Mouse (Mus musculus) heart, embryonic 12.5 days (tissue): Measurements from ENCODE around the gene Foxn1. TPM values are rescaled to one million over a fixed set of nuclear protein-coding genes. Genes with fewer than 3 reads are reported as not detected.
A peak's percentile ranks its signal among the peaks of the same experiment; 100 is the strongest.

ENCODE experiments used
- ATAC-seq: fragments of 200-750 bp; cut with Nextera tagmentation; 2 replicates; pipeline ENCODE4 v1.8.0; 2017; ENCODE audit warnings: moderate TSS enrichment, moderate library complexity; ENCODE audit not compliant: insufficient number of reproducible peaks, low FRiP score
- H3K27ac ChIP-seq: fragments of 300-500 bp; sonication (generic); 2 replicates; pipeline ENCODE4 v1.5.1; 2016; ENCODE audit warnings: mild to moderate bottlenecking, moderate library complexity; ENCODE audit not compliant: poor library complexity, severe bottlenecking
- H3K27me3 ChIP-seq: fragments of 300-500 bp; sonication (generic); replicated peaks from 2 replicates; pipeline ENCODE4 v1.6.1; 2016; ENCODE audit warnings: mild to moderate bottlenecking, moderate library complexity
- H3K36me3 ChIP-seq: fragments of 300-500 bp; sonication (generic); 2 replicates; pipeline ENCODE4 v1.6.1; 2016; ENCODE audit warnings: mild to moderate bottlenecking, moderate library complexity
- H3K4me1 ChIP-seq: fragments of 300-500 bp; sonication (generic); replicated peaks from 2 replicates; pipeline ENCODE4 v1.6.1; 2016; ENCODE audit warnings: mild to moderate bottlenecking
- H3K4me2 ChIP-seq: fragments of 300-500 bp; sonication (generic); 2 replicates; pipeline ENCODE4 v1.6.1; 2016; ENCODE audit warnings: mild to moderate bottlenecking, moderate library complexity
- H3K4me3 ChIP-seq: fragments of 300-500 bp; sonication (generic); 2 replicates; pipeline ENCODE4 v1.5.1; 2016; ENCODE audit warnings: mild to moderate bottlenecking
- H3K9ac ChIP-seq: fragments of 300-500 bp; sonication (generic); 2 replicates; pipeline ENCODE4 v1.6.1; 2016; ENCODE audit warnings: mild to moderate bottlenecking, moderate library complexity
- H3K9me3 ChIP-seq: fragments of 300-500 bp; sonication (generic); replicated peaks from 2 replicates; pipeline ENCODE4 v1.6.1; 2016; ENCODE audit warnings: mild to moderate bottlenecking, moderate library complexity
- WGBS: fragments of 180-500 bp; shearing (Covaris S2); methylation state at CpG from one replicate; pipeline ENCODE4 v1.1.7; 2016; 5-methylcytosine and 5-hydroxymethylcytosine counted together
- polyA plus RNA-seq: library from polyadenylated mRNA; unstranded; fragments of >200 nt; fragmentation: Nextera tagmentation; extraction: Ambion mirVana; gene quantifications from 2 replicates; pipeline ENCODE4 v1.2.1, GENCODE M21; 2016

Foxn1 gene
- polyA plus RNA-seq, 1 experiment from 2014 or later, result not detected

GRCm38 (mm10) chr11:78344328-78344889 lies 41.9 kb downstream of the Foxn1 start:
- Histone ChIP-seq H3K9ac (peak overlapping the region; percentile 89), H3K36me3 (peaks cover 24% of the 10 kb centered on the region), H3K4me3 (peak overlapping the region; percentile 82), H3K4me2 (peak overlapping the region; percentile 93), H3K4me1 (peaks cover 46% of the 10 kb centered on the region), H3K9me3 (no peaks in the 10 kb centered on the region), H3K27me3 (no peaks in the 10 kb centered on the region), H3K27ac (peak overlapping the region; percentile 73)
- WGBS, result 31% methylated on average over 6 of the region's 6 CpGs
- no peak for ATAC-seq

- Histone ChIP-seq H3K36me3 (peaks cover 27% of the 10 kb centered on the region), H3K4me2 (peak within 1 kb of the TSS; percentile 93), H3K4me1 (peaks cover 41% of the 10 kb centered on the region), H3K9ac (peak within 1 kb of the TSS; percentile 89), H3K4me3 (peak within 1 kb of the TSS; percentile 82), H3K27me3 (no peaks in the 10 kb centered on the region), H3K27ac (peak within 1 kb of the TSS; percentile 73), H3K9me3 (no peaks in the 10 kb centered on the region)
- WGBS, result under 1% methylated on average over 64 of the region's 66 CpGs
- peak; percentile 88 for ATAC-seq
Measured at GRCm38 (mm10) chr11:78343381-78344327, 42.7 kb downstream of the Foxn1 start, which contains the start of gene Unc119. TSS of gene Unc119 (plus strand) at chr11:78343482.

- Histone ChIP-seq H3K4me3 (no peak overlapping the region), H3K36me3 (peaks cover 30% of the 10 kb centered on the region), H3K9me3 (no peaks in the 10 kb centered on the region), H3K4me2 (no peak overlapping the region), H3K27me3 (no peaks in the 10 kb centered on the region), H3K27ac (no peak overlapping the region), H3K4me1 (peaks cover 39% of the 10 kb centered on the region), H3K9ac (no peak overlapping the region)
- 60% methylated on average over 12 of the region's 12 CpGs for WGBS
- ATAC-seq, result no peak
Measured at GRCm38 (mm10) chr11:78341702-78342101, 44.7 kb downstream of the Foxn1 start.

GRCm38 (mm10) chr11:78337040-78337439 lies 49.3 kb downstream of the Foxn1 start:
- ATAC-seq, result no peak
- no peaks in the 10 kb centered on the region for H3K27me3 ChIP-seq
- 0 out of 2 replicates have a peak, but pooled peaks cover 6% of the 10 kb centered on the region for H3K4me1 ChIP-seq
- H3K9me3 ChIP-seq, result no peaks in the 10 kb centered on the region
- H3K9ac ChIP-seq, result no peak overlapping the region
- H3K4me3 ChIP-seq, result no peak overlapping the region
- WGBS, result 94% methylated on average over 8 of the region's 8 CpGs
- no peak overlapping the region for H3K27ac ChIP-seq
- no peak overlapping the region for H3K4me2 ChIP-seq
- peaks cover 66% of the 10 kb centered on the region for H3K36me3 ChIP-seq

GRCm38 (mm10) chr11:78333992-78334391 lies 52.4 kb downstream of the Foxn1 start:
- H3K27me3 ChIP-seq, result no peaks in the 10 kb centered on the region
- H3K4me2 ChIP-seq, result no peak overlapping the region
- H3K27ac ChIP-seq, result no peak overlapping the region
- peaks cover 4% of the 10 kb centered on the region for H3K4me1 ChIP-seq
- 94% methylated on average over 5 of the region's 5 CpGs for WGBS
- no peak overlapping the region for H3K9ac ChIP-seq
- H3K9me3 ChIP-seq, result no peaks in the 10 kb centered on the region
- peaks cover 57% of the 10 kb centered on the region for H3K36me3 ChIP-seq
- no peak for ATAC-seq
- H3K4me3 ChIP-seq, result no peak overlapping the region

- ATAC-seq, result no peak
- no peak overlapping the region for H3K4me3 ChIP-seq
Measured at GRCm38 (mm10) chr11:78332676-78333075, 53.7 kb downstream of the Foxn1 start.

GRCm38 (mm10) chr11:78328512-78329056 lies 57.8 kb downstream of the Foxn1 start:
- Histone ChIP-seq H3K4me3 (peak overlapping the region; percentile 77), H3K36me3 (peaks cover 19% of the 10 kb centered on the region), H3K27ac (no peak overlapping the region), H3K9ac (peak overlapping the region; percentile 85), H3K27me3 (no peaks in the 10 kb centered on the region), H3K4me1 (peaks cover 11% of the 10 kb centered on the region), H3K9me3 (no peaks in the 10 kb centered on the region), H3K4me2 (peak overlapping the region; percentile 97)
- peak; percentile 63 for ATAC-seq
- 2% methylated on average over 36 of the region's 41 CpGs for WGBS

More at GRCm38 (mm10) chr11:78332676-78333075, 53.7 kb downstream of the Foxn1 start:
- no peak overlapping the region for H3K4me2 ChIP-seq
- H3K27ac ChIP-seq, result no peak overlapping the region
- peaks cover 6% of the 10 kb centered on the region for H3K4me1 ChIP-seq
- H3K36me3 ChIP-seq, result peaks cover 48% of the 10 kb centered on the region
- no peaks in the 10 kb centered on the region for H3K9me3 ChIP-seq
- H3K9ac ChIP-seq, result no peak overlapping the region
- no peaks in the 10 kb centered on the region for H3K27me3 ChIP-seq
- 94% methylated on average over 12 of the region's 12 CpGs for WGBS

- Histone ChIP-seq H3K36me3 (peaks cover 12% of the 10 kb centered on the region), H3K4me3 (peak within 1 kb of the TSS; percentile 77), H3K27me3 (no peaks in the 10 kb centered on the region), H3K9ac (peak within 1 kb of the TSS; percentile 85), H3K27ac (no peak within 1 kb of the TSS), H3K9me3 (no peaks in the 10 kb centered on the region), H3K4me1 (peaks cover 17% of the 10 kb centered on the region), H3K4me2 (peak within 1 kb of the TSS; percentile 97)
- ATAC-seq, result peak; percentile 95
- WGBS, result 11% methylated on average over 37 of the region's 37 CpGs
Measured at GRCm38 (mm10) chr11:78327634-78328511, 58.5 kb downstream of the Foxn1 start, which contains the start of gene Pigs. TSS of gene Pigs (plus strand) at chr11:78328415.

GRCm38 (mm10) chr11:78327215-78327614 lies 59.1 kb downstream of the Foxn1 start:
- Histone ChIP-seq H3K4me3 (no peak overlapping the region), H3K4me1 (peaks cover 24% of the 10 kb centered on the region), H3K9me3 (no peaks in the 10 kb centered on the region), H3K27me3 (no peaks in the 10 kb centered on the region), H3K9ac (no peak overlapping the region), H3K36me3 (peaks cover 6% of the 10 kb centered on the region; the same call in 1 of the 2 replicates), H3K4me2 (no peak overlapping the region), H3K27ac (no peak overlapping the region)
- WGBS, result 91% methylated on average over 4 of the region's 4 CpGs
- no peak for ATAC-seq

- Histone ChIP-seq H3K27me3 (no peaks in the 10 kb centered on the region), H3K4me1 (peaks cover 25% of the 10 kb centered on the region), H3K36me3 (peaks cover 23% of the 10 kb centered on the region), H3K4me3 (no peak overlapping the region), H3K27ac (no peak overlapping the region), H3K9ac (no peak overlapping the region), H3K9me3 (no peaks in the 10 kb centered on the region), H3K4me2 (no peak overlapping the region)
- ATAC-seq, result no peak
- 91% methylated on average over 12 of the region's 12 CpGs for WGBS
Measured at GRCm38 (mm10) chr11:78324965-78325364, 61.4 kb downstream of the Foxn1 start.
